Mouse (Mus musculus) stomach, postnatal 0 days (tissue): ENCODE data around the gene Plcxd2.

ENCODE experiments used
- CTCF ChIP-seq: IDR thresholded peaks from 2 replicates; pipeline ENCODE4 v1.5.1; 2016; ENCODE audit warnings: antibody characterized with exemption, low read depth, mild to moderate bottlenecking, moderate library complexity
- EP300 ChIP-seq: optimal IDR thresholded peaks from 2 replicates; pipeline ENCODE3; 2016; ENCODE audit warnings: antibody characterized with exemption

DNA sequence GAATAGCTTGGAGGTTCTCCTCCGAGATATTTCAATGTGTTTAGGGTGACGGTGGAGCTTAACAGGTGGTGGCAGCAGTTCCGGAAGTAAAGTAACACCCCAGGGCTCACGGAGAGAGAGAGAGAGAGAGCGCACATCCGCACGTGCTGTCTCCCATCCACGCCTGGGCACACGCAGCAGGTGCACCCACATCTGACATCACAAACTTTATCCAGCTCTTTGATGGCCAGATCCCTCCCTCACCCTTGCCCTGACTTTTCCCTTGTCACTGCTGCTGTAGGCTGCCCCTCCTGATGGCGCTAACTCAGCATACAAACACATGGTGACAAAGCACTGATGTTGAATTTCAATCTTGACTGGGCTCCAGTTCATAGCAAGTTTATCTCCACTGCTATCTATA is 3.8 kb downstream of the Plcxd2 start:
- TF ChIP-seq CTCF (no peak), EP300 (no peak)
